Mouse (Mus musculus) kidney, adult 9 months (tissue): ENCODE data around the gene Ssbp4.
"Not testable (repeated sequence)": the region's sequence is repeated elsewhere in the genome, so short reads cannot be mapped to it uniquely, and the experiment has no call there.

Experiments
- DNase-seq: peaks from one replicate; pipeline ENCODE4 v3.0.0; 2022

Gene Ssbp4

DNA sequence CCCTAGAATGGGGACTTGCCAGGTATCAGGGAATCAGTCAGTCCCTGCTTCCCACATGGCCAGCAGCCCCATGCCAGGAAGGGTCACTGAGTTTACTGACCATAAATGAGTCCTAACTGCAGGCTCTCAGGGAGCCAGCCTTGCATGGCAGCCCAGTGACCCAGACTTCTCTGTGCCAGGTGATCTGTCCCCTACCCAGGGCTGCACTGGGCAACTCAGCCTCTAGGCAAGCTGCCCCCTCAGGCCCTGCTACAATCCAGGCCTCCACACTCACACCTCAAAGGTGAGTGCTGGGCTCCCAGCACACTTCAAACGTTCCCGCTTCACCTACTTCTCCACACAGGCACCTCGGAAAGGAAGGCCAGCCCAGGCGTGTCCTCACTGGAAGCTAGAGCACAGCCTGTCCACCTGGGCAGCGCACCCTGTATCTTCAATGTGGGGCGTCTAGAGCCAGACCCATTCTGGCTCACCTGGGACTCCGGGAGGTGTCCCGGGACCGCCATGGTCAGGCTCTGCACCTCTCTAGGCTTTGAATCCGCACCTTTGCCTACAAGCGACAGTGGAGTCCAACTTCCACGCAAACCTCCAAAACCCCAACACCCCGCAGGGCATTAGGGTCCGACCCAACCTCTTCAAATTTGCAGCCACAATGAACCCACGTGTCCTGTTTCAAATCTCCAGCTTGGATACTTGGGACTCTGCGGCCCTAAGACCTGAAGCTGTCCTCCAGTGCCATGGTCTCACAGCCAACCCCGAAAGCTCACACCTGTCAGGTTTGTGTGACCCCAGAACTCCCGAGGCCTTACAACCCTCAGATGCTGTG is 1.7 kb downstream of the Ssbp4 start:
- DNase-seq, result no peak

DNA sequence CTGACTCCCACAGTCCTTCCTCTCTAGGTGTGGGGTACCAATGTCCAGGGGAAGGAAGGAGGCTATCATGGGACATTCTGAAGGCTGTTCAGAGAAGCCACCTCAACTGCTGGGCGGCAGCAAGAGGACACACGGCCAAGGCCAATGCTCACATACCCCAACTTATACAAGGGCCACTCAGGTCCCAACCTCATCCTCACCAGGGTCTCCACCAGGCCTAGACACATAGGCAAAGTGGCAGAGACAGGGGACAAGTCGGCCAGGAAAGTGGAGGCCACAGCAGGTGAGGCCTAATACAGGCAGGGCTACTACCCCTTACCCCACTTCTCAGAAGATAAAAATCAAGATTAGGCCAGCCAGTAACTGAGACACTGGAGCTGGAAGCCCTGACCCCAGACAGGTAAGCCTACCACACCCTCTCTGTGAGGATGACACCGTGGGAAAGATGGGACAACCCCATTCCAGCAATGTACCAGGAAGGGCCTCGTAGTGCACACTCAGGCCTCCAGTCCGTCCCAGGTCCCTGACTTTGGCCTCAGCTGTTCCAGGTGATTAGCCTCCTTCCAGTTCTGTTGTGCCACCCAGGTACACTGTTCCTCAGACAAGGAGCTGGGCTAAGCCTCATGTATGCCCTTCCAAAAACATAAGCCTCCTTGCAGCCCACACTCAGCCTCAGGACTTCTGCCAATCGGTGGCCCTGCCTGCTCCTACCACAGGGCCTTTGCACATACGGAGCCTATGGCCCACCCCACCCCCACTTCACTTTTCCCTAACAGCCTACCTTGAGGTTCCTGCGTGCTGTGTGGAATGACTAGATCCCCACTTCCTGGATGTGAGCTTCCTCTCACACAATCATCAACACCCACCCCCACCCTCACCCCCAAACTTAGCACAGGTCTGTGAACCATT is 2.5 kb downstream of the Ssbp4 start:
- DNase-seq, result no peak

- DNase-seq, result no peak
Measured at GRCm38 (mm10) chr8:70604558-70604957, 4.1 kb downstream of the Ssbp4 start.

- no peak for DNase-seq
Measured at GRCm38 (mm10) chr8:70602139-70602811, 6.4 kb downstream of the Ssbp4 start.

DNA sequence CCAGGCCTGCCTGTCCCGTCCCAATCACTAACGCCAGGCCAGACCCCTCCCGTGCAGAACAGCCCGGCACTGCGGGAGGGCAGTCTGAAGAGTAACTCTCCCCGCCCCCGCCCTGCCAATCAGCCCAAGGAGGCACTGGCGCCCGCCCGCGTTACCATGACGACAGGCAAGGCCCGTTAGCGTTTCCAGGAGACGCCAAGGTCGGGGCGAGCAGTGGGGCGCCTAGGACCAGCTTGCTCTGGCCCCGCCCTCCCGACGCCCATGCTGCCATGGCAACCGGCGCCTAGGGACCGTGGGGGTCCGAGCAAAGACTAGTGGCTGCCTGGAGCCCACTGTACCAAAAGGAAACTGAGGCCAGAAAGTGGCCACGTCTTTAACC is 7.4 kb downstream of the Ssbp4 start:
- peak; percentile 84 for DNase-seq

DNA sequence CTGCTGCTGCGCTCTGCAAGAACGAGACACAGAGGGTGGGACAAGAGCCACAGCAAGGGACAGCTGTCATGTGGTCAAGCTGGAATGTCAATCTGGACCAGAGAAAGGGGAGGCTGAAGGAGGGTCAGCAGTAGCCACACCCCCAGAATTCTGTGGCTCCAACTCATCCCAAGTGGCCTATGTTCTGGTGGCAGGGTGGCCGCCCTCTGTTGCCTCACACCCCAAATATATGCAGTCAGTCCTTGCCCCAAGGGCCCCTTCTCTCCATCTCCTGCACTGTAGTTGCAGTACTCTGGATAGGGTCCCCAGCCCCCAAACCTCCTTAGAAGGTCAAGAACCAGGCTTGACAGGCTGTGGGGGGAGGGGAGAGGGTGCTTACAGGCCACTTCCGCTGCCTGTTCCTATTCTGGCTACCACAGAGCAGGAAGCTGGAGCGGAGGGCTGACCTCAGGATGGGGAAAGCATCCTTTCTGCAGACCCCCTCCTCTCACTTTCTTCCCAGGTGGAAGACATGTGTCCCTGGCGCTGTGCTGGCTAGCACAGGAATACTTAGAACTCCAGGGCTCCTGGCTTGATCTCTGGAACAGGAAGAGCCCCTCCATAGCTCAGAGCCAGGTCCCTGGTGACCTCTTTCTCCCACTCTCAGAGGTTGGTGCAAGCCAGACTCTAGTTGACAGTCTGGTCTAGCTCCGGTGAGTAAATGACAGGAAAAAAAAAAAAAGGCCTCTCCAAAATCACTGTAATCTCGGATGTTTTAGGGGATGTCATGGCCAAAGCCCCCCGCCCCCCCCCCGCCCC is 8.0 kb downstream of the Ssbp4 start:
- DNase-seq, result peak; percentile 66

GRCm38 (mm10) chr8:70599507-70600290 is 9.0 kb downstream of the Ssbp4 start:
- DNase-seq, result no peak

GRCm38 (mm10) chr8:70598722-70599121 is 9.9 kb downstream of the Ssbp4 start:
- DNase-seq, result no peak

- peak; percentile 90 for DNase-seq
Measured at GRCm38 (mm10) chr8:70598283-70598682, 10.4 kb downstream of the Ssbp4 start.

GRCm38 (mm10) chr8:70597417-70598272 is 11.0 kb downstream of the Ssbp4 start:
- no peak for DNase-seq

DNA sequence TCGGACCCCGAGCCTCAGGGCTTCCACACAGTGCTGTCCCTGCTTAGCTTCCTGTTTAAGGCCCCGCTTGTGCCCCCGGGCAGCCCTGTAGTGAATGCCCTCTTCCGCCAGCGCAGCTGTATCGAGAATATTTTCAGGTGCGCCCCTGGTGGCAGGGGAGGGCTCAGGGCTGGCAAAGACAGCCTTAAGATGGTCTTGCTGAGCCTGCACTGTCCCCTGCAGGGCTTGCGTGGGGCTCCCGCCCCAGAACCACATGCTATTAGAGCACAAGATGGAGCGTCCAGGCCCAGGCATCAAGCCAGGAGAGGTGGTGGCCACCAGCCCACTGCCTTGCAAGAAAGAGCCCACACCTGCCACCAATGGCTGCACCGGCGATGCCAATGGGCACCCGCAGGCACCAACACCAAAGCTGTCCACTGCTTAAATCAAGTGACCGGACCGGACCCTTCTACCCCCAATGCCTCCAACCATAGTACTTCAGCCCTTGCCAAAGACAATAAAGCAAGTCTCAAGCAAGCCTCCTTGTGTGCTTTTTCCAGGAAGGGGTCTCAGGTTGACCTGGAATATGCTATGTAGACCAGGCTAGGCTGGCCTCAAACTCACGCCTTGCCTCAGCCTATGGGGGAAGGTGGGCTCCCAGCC is 11.8 kb downstream of the Ssbp4 start:
- DNase-seq, result no peak

DNA sequence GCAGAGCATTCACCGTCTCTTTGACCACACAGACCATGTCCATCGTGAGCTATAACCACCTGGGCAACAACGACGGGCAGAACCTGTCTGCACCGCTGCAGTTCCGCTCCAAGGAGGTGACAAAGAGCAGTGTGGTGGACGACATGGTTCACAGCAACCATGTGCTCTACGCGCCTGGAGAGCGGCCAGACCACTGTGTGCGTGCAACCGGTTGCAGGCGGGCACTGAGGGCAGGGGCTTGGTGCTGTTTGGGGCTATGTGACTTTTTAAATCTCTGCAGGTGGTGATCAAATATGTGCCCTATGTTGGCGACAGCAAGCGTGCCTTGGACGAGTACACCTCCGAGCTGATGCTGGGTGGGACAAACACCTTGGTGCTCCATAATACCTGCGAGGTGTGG is 12.5 kb downstream of the Ssbp4 start:
- DNase-seq, result no peak

DNA sequence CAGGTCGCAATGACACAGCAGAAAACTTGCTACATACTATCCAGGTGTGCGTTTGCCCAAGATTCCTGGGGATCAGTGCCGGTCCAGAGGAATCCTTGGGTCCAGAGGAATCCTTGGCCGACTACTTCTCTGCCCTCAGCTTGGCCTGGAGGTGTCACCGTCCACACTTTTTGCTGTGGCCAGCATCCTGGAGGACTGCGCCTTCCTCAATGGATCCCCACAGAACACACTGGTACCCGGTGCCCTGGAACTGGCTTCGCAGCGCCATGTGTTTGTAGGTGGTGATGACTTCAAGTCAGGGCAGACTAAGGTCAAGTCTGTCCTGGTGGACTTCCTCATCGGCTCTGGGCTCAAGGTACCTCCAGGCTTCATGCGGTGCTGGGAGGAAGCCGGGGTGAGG is 12.9 kb downstream of the Ssbp4 start:
- DNase-seq, result no peak

- peak; percentile 49 for DNase-seq
Measured at GRCm38 (mm10) chr8:70594621-70595564, 13.8 kb downstream of the Ssbp4 start.

- peak; percentile 87 for DNase-seq
Measured at GRCm38 (mm10) chr8:70593961-70594609, 14.6 kb downstream of the Ssbp4 start, which contains the start of gene Isyna1. Gene Isyna1, plus strand, starts transcription at chr8:70594373.

GRCm38 (mm10) chr8:70593173-70593572 is 15.5 kb downstream of the Ssbp4 start:
- no peak for DNase-seq

GRCm38 (mm10) chr8:70591569-70591968 is 17.1 kb downstream of the Ssbp4 start:
- DNase-seq, result no peak

DNA sequence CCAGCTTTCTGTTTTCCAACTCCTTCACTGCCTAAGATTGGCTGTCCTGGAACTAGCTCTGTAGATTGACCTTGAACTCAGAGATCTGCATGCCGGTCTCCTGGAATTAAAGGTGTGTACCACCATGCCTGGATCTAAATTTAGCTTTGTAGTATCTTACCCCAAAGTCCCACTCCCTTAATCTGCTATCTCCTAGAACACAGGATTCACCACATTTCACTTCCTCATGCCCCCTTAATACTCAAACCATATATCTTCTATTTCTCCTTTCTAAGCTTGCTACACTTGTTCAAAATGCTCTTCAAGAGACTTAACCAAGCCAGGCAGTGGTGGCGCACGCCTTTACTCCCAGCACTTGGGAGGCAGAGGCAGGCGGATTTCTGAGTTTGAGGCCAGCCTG is 20.7 kb downstream of the Ssbp4 start:
- not testable (repeated sequence) for DNase-seq
